Mouse (Mus musculus) liver, embryonic 14.5 days (tissue): Measurements from ENCODE around the gene Muc1. TPM values are rescaled to one million over a fixed set of nuclear protein-coding genes. Genes with fewer than 3 reads are reported as not detected.

ENCODE experiments used
- ATAC-seq: fragments of 200-750 bp; cut with Nextera tagmentation; 2 replicates; pipeline ENCODE4 v1.8.0; 2017; ENCODE audit warnings: moderate number of reproducible peaks, mild to moderate bottlenecking, moderate library complexity; ENCODE audit not compliant: insufficient read depth
- DNase-seq, 3 experiments: peaks; one replicate each; pipeline ENCODE4 v3.0.0-alpha.2; 2012 to 2013; ENCODE audit warnings: low read depth in 3 of 3, low spot score in 3 of 3
- H3K27ac ChIP-seq: fragments of 300-500 bp; sonication (generic); 2 replicates; pipeline ENCODE4 v1.5.1; 2014; ENCODE audit warnings: moderate library complexity, mild to moderate bottlenecking, control low read depth, inconsistent platforms
- H3K27me3 ChIP-seq: fragments of 300-500 bp; sonication (generic); 2 replicates; pipeline ENCODE4 v1.6.1; 2014; ENCODE audit warnings: mild to moderate bottlenecking, low read length, moderate library complexity; ENCODE audit not compliant: control insufficient read depth, insufficient read depth
- H3K36me3 ChIP-seq: fragments of 300-500 bp; sonication (generic); replicated peaks from 2 replicates; pipeline ENCODE4 v1.6.1; 2014; ENCODE audit warnings: low read depth; ENCODE audit not compliant: control insufficient read depth, insufficient read depth
- H3K4me1 ChIP-seq, 2 experiments: fragments of 200-500 bp in 1 of 2; fragments of 300-500 bp in 1 of 2; sonication (generic) in 1 of 2; replicated peaks; 2 replicates each; pipeline ENCODE4 v1.6.1; 2012 to 2014; ENCODE audit warnings: antibody characterized with exemption in 1 of 2, inconsistent platforms in 1 of 2, low read length in 1 of 2; ENCODE audit not compliant: control insufficient read depth in 2 of 2, insufficient read depth in 2 of 2
- H3K4me2 ChIP-seq: fragments of 300-500 bp; sonication (generic); 2 replicates; pipeline ENCODE4 v1.6.1; 2014; ENCODE audit warnings: low read depth, mild to moderate bottlenecking, control low read depth, moderate library complexity
- H3K4me3 ChIP-seq, 2 experiments: fragments of 200-500 bp in 1 of 2; fragments of 300-500 bp in 1 of 2; sonication (generic) in 1 of 2; 2 replicates each; pipeline ENCODE4 v1.5.1; 2012 to 2014; ENCODE audit warnings: low read depth in 2 of 2, low read length in 2 of 2, mild to moderate bottlenecking in 2 of 2, control low read depth in 1 of 2, inconsistent platforms in 1 of 2, moderate library complexity in 1 of 2; ENCODE audit not compliant: insufficient read depth in 1 of 2
- H3K9ac ChIP-seq: fragments of 300-500 bp; sonication (generic); replicated peaks from 2 replicates; pipeline ENCODE4 v1.6.1; 2014; ENCODE audit warnings: mild to moderate bottlenecking, control low read depth, moderate library complexity
- H3K9me3 ChIP-seq: fragments of 300-500 bp; sonication (generic); 2 replicates; pipeline ENCODE4 v1.6.1; 2016; ENCODE audit warnings: low read length, mixed read lengths; ENCODE audit not compliant: control insufficient read depth
- CTCF ChIP-seq: IDR thresholded peaks from 2 replicates; pipeline ENCODE4 v1.5.1; 2016; ENCODE audit warnings: antibody characterized with exemption, low read depth, control low read depth
- EP300 ChIP-seq: IDR thresholded peaks from 2 replicates; pipeline ENCODE4 v1.6.1; 2016; ENCODE audit warnings: antibody characterized with exemption, low read depth
- WGBS: fragments of 180-500 bp; shearing (Covaris S2); extraction: QIAGEN DNeasy Blood & Tissue Kit; methylation state at CpG from one replicate; pipeline ENCODE4 v1.1.7; 2014; ENCODE audit not compliant: insufficient replicate concordance; 5-methylcytosine and 5-hydroxymethylcytosine counted together
- polyA plus RNA-seq, 2 experiments: library from polyadenylated mRNA; depleted of rRNA in 1 of 2; stranded (reverse) in 1 of 2; unstranded in 1 of 2; fragments of >200 nt; fragmentation: Nextera tagmentation in 1 of 2; extraction: Ambion mirVana in 1 of 2; gene quantifications; 2 replicates each; pipeline versions ENCODE4 v1.2.1 to v1.2.3; 2012 to 2014

Gene Muc1
- polyA plus RNA-seq, 2 experiments = 0.08 to 0.18 TPM

DNA sequence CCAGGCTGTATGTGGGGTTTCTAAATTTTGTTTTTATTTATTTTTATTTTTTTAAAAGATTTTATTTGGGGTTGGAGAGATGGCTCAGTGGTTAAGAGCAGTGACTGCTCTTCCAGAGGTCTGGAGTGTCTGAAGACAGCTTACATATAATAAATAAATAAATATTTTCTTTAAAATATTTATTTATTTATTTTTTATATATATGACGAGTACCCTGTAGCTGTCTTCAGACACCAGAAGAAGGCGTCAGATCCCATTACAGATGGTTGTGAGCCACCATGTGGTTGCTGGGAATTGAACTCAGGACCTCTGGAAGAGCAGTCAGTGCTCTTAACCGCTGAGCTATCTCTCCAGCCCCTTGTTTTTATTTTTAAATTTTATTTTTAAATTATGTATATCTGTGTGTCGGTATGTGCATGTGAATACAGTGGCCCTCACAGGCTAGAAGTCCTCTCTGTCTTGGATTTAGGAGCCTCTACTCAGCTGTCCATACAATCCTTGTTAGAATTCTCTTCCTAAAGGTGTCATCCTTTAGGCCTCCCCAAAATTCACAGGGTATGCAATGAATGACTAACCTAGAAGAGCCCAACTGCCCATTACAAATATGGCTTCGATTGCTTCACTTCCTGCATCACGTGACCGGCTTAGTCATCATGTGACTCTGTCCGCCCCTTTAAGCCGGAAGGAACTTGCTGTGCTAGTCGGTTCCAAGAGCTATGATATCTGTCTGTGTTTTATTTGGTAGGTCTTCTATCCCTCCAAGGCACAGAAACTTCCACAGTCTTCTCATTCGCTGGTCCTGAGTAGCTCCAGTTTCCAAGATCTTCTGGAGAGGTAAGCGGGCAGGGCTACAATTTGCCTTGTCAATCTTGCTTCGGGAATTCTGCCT lies 26.4 kb upstream of the Muc1 start, which contains the start of gene Gba:
TSS of gene Gba (plus strand) at position 676 of the 889 bp plus-strand sequence.
- peak; percentile 85 for ATAC-seq
- WGBS = 21% methylated on average over 13 of the region's 13 CpGs

DNA sequence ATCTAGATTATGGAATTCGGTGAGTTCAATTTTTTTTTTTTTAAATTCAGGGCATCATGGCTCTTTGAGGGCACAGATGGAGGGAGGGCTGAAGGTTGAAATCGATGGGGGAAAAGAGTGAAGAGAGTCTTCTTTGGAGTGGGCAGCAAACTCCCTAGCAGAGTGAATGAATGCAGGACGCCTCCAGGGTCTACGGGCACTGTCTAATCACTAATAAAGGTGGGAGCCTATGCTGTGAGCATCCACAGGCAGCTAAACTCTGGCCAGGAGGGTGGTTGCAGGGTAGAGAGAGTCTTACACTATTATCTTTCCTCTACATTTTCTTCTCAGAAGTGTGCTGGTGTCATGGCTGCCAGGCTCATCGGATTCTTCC lies 25.7 kb upstream of the Muc1 start:
- WGBS = 26% methylated on average over 5 of the region's 5 CpGs
- TF ChIP-seq CTCF (no peak), EP300 (no peak)
- peak overlapping the region; percentile 38 for H3K27ac ChIP-seq
- peaks cover 0 to 5% of the 10 kb centered on the region in 2 experiments; a peak in 3 of 4 replicates for H3K4me1 ChIP-seq
- DNase-seq (no peak), ATAC-seq (peak; percentile 26; the same call in 1 of the 2 replicates)
- H3K9me3 ChIP-seq = no peaks in the 10 kb centered on the region
- H3K36me3 ChIP-seq = peaks cover 7% of the 10 kb centered on the region; the same call in 1 of the 2 replicates
- H3K27me3 ChIP-seq = no peaks in the 10 kb centered on the region
- peak overlapping the region; percentile 64 for H3K9ac ChIP-seq
- peak overlapping the region; percentile 64 to 95 for H3K4me3 ChIP-seq
- H3K4me2 ChIP-seq = peak overlapping the region; percentile 80

More for the DNA sequence above, 26.4 kb upstream of the Muc1 start, which contains the start of gene Gba:
- peak; percentile 32; the same call in 1 of the 2 replicates for TF ChIP-seq EP300
- no peak for TF ChIP-seq CTCF
- peak within 1 kb of the TSS; percentile 64 for H3K9ac ChIP-seq
- H3K9me3 ChIP-seq = no peaks in the 10 kb centered on the region
- DNase-seq = peak; percentile 83 to 85 (median 84)
- peaks cover 0 to 5% of the 10 kb centered on the region in 2 experiments; a peak in 3 of 4 replicates for H3K4me1 ChIP-seq
- H3K36me3 ChIP-seq = peaks cover 3% of the 10 kb centered on the region; the same call in 1 of the 2 replicates
- peak within 1 kb of the TSS; percentile 64 to 95 for H3K4me3 ChIP-seq
- H3K27ac ChIP-seq = peak within 1 kb of the TSS; percentile 38
- no peaks in the 10 kb centered on the region for H3K27me3 ChIP-seq
- peak within 1 kb of the TSS; percentile 80 for H3K4me2 ChIP-seq

DNA sequence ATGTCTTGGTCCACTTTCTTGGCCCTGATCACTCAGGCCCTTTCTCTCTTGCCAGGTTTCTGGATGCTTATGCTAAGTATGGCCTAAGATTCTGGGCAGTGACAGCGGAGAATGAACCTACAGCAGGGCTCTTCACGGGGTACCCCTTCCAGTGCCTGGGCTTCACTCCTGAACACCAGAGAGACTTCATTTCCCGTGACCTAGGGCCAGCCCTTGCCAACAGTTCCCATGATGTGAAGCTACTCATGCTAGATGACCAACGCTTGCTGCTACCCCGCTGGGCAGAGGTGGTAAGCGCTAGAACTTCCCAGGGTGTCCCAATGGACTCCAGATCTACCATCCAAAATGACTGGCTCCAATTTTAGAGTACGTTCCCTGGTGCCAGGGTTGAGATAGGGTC lies 22.8 kb upstream of the Muc1 start:
- Histone ChIP-seq H3K36me3 (peaks cover 18% of the 10 kb centered on the region), H3K27ac (no peak overlapping the region), H3K4me2 (no peak overlapping the region), H3K4me1 (peaks cover 0 to 5% of the 10 kb centered on the region in 2 experiments; a peak in 3 of 4 replicates), H3K9ac (no peak overlapping the region), H3K4me3 (no peak overlapping the region), H3K27me3 (no peaks in the 10 kb centered on the region), H3K9me3 (no peaks in the 10 kb centered on the region)
- TF ChIP-seq EP300 = no peak
- 84% methylated on average over 7 of the region's 7 CpGs for WGBS
- DNase-seq = no peak
- no peak for ATAC-seq

DNA sequence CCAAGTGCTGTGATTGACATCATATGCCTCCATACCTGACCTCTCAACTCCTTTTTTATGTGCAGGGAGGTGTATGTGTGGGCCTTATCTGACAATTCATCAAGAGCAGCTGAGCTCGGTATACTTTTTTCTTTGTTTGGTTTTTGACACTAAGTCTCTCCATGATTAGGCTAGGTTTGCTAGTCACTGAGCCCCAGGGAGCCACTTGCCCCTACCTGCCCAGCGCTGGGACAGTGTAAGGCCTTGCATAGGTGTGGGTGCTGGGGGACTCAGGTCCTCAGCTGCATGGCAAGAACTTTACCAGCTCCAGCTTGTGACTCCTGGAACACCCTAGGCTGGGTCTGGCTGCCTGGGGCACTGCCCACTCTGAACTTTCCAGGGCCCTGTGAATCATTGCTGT lies 22.2 kb upstream of the Muc1 start:
- Histone ChIP-seq H3K9ac (no peak overlapping the region), H3K4me2 (no peak overlapping the region), H3K27me3 (no peaks in the 10 kb centered on the region), H3K27ac (no peak overlapping the region), H3K9me3 (no peaks in the 10 kb centered on the region), H3K4me1 (peaks cover 0 to 5% of the 10 kb centered on the region in 2 experiments; a peak in 3 of 4 replicates), H3K4me3 (no peak overlapping the region), H3K36me3 (peaks cover 18% of the 10 kb centered on the region)
- ATAC-seq (no peak), DNase-seq (no peak)
- WGBS = 76% methylated on average over 2 of the region's 2 CpGs
- TF ChIP-seq CTCF (no peak), EP300 (no peak)

DNA sequence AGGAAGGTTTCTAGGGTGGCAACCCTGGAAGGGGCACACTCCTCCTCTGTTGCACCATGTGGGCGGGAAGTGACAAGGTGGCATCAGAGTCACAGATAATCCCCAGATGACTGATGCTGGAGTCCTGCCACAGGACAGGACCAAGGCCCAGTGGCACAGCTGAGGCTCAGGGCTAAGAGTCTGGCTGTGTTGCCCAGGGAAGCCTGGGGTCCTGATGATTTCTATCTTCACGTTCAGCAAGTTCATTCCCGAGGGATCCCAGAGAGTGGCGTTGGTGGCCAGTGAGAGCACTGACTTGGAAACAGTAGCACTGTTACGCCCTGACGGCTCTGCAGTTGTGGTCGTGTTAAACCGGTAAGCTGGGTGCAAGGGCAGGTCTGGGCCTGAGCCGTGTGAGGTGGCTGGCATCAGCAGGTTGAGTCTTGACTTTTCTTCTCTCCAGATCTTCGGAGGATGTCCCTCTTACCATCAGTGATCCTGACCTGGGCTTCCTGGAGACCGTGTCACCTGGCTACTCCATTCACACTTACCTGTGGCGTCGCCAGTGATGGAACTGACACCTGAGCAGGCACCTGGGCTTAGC lies 20.7 kb upstream of the Muc1 start:
- H3K27me3 ChIP-seq = no peaks in the 10 kb centered on the region
- TF ChIP-seq EP300 (no peak), CTCF (no peak)
- ATAC-seq = no peak
- H3K9me3 ChIP-seq = no peaks in the 10 kb centered on the region
- WGBS = 82% methylated on average over 13 of the region's 13 CpGs
- no peak overlapping the region for H3K4me3 ChIP-seq
- H3K36me3 ChIP-seq = peaks cover 18% of the 10 kb centered on the region
- no peak overlapping the region for H3K9ac ChIP-seq
- H3K27ac ChIP-seq = no peak overlapping the region
- H3K4me2 ChIP-seq = no peak overlapping the region
- DNase-seq = no peak
- H3K4me1 ChIP-seq = peaks cover 8% of the 10 kb centered on the region in 2 experiments
